Mouse (Mus musculus): Measurements from ENCODE around the gene Zfhx3.

- no peak for TF ChIP-seq POLR2A (IDR thresholded peaks at IDR 0.05; ENCODE audit: borderline replicate concordance, control insufficient read depth, low read depth, low read length)
- TF ChIP-seq CTCF (IDR thresholded peaks at IDR 0.05; ENCODE audit: control insufficient read depth, insufficient read depth, low read length) = no peak
Observed at GRCm38 (mm10) chr8:108215026-108215425, 272.6 kb downstream of the Zfhx3 start.
